Mouse (Mus musculus) lung, postnatal 0 days (tissue): ENCODE measurements at regions not wholly inside any gene's neighbourhood (a gene's known extent, or its start where the extent isn't known, plus 50 kb on each side); places are given as distances from the start of the nearest gene placed in this dataset.

Experiments used
- ATAC-seq: fragments of 200-750 bp; cut with Nextera tagmentation; 2 replicates; pipeline ENCODE4 v1.8.0; 2017; ENCODE audit warnings: moderate library complexity
- DNase-seq: peaks from one replicate; pipeline ENCODE4 v3.0.0-alpha.2; 2016; ENCODE audit warnings: low spot score
- H3K27ac ChIP-seq: fragments of 300-500 bp; sonication (generic); 2 replicates; pipeline ENCODE4 v1.5.1; 2014; ENCODE audit warnings: antibody characterized with exemption, mild to moderate bottlenecking, low read length, mixed read lengths
- H3K27me3 ChIP-seq: fragments of 300-500 bp; sonication (generic); replicated peaks from 2 replicates; pipeline ENCODE4 v1.6.1; 2014; ENCODE audit warnings: low read length, mixed read lengths; ENCODE audit not compliant: insufficient read depth
- H3K36me3 ChIP-seq: fragments of 300-500 bp; sonication (generic); 2 replicates; pipeline ENCODE4 v1.6.1; 2014; ENCODE audit warnings: low read length, mixed read lengths; ENCODE audit not compliant: insufficient read depth
- H3K4me1 ChIP-seq: fragments of 300-500 bp; sonication (generic); 2 replicates; pipeline ENCODE4 v1.6.1; 2014; ENCODE audit warnings: antibody characterized with exemption, low read depth, low read length, mixed read lengths; ENCODE audit not compliant: insufficient read depth
- H3K4me2 ChIP-seq: fragments of 300-500 bp; sonication (generic); replicated peaks from 2 replicates; pipeline ENCODE4 v1.6.1; 2014; ENCODE audit warnings: low read depth, mild to moderate bottlenecking, low read length, moderate library complexity, mixed read lengths
- H3K4me3 ChIP-seq: fragments of 300-500 bp; sonication (generic); 2 replicates; pipeline ENCODE4 v1.5.1; 2014; ENCODE audit warnings: low read depth, low read length
- H3K9ac ChIP-seq: fragments of 300-500 bp; sonication (generic); replicated peaks from 2 replicates; pipeline ENCODE4 v1.6.1; 2014; ENCODE audit warnings: low read depth, mild to moderate bottlenecking
- H3K9me3 ChIP-seq: fragments of 300-500 bp; sonication (generic); 2 replicates; pipeline ENCODE4 v1.6.1; 2016; ENCODE audit warnings: low read length, mixed read lengths
- CTCF ChIP-seq: IDR thresholded peaks from 2 replicates; pipeline ENCODE4 v1.5.1; 2016; ENCODE audit warnings: antibody characterized with exemption, mild to moderate bottlenecking
- EP300 ChIP-seq: IDR thresholded peaks from 2 replicates; pipeline ENCODE4 v1.6.1; 2016; ENCODE audit warnings: antibody characterized with exemption, mild to moderate bottlenecking, control low read depth
- WGBS: fragments of 180-500 bp; shearing (Covaris S2); extraction: QIAGEN DNeasy Blood & Tissue Kit; methylation state at CpG from one replicate; pipeline ENCODE4 v1.1.7; 2014; 5-methylcytosine and 5-hydroxymethylcytosine counted together

DNA sequence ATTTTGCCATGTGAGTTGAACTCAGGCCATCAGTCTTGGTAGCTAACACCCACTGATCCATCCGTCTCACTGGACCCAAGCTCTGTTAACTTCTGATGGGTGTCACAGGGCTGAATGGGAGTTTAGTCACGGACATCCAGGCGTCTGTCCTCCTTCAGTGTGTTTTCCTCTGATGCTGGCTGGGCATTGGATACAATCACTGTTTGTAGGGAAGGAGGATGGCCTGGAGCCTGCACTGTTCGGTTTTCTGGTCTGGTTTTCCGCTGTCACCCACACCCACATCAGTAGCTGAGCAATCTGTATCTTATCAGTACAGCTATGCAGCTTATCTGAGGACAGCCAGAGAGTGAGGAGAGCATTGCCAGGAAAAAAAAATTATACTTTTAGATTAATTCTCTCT is 207.7 kb upstream of the Pde3a start:
- Histone ChIP-seq H3K27ac (peak overlapping the region; percentile 48), H3K27me3 (no peaks in the 10 kb centered on the region), H3K9me3 (no peaks in the 10 kb centered on the region), H3K4me2 (0 out of 2 replicates have a peak overlapping the region, but pooled peaks have one; percentile 1), H3K4me3 (no peak overlapping the region), H3K4me1 (no peaks in the 10 kb centered on the region), H3K36me3 (no peaks in the 10 kb centered on the region), H3K9ac (no peak overlapping the region)
- TF ChIP-seq CTCF (no peak), EP300 (no peak)
- ATAC-seq: peak; percentile 75
- WGBS: 42% methylated on average over 5 of the region's 5 CpGs
- no peak for DNase-seq

DNA sequence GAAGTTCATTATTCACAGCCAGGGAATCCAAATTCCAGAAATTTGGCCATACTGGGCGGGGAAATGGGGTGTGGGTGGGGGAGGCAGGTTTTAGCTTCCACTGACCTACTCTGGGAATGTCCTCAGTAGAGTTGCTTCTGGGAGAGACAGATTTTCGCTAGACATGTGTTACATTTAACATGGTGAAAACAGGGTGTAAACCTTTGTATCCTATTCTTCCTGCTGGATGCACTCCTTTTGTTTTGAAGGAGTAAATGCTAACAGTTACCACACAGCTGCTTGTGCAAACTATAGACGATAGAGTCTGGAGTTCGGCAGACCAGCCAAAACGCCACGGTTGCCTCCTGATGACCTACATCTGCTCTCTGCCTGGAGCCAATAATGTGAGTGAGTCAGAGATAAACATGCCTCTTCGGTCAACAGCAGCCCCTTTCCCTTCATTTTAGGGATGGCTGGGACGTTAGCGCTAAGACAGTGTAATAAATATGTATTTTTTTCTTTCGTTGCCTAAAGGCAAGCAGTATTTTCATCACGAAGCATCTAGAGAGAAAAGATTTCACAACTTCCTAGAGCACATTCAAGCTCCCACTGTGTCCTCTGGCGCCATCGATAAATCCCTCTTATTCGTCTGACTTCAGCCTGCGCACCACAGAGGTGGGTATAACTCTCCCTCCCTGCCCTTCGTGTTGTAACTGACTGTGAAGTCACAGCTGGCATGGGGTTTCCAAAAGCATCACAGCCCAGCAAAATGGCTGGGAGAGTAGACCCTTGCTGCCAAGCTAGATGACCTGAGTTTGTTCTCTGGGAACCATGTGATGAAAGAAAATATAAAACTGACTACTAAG is 207.1 kb upstream of the Pde3a start:
- H3K4me3 ChIP-seq: no peak overlapping the region
- 44% methylated on average over 16 of the region's 16 CpGs for WGBS
- H3K4me2 ChIP-seq: 0 out of 2 replicates have a peak overlapping the region, but pooled peaks have one; percentile 1
- no peaks in the 10 kb centered on the region for H3K9me3 ChIP-seq
- no peaks in the 10 kb centered on the region for H3K4me1 ChIP-seq
- ATAC-seq (peak; percentile 93), DNase-seq (peak; percentile 91)
- peak overlapping the region; percentile 69 for H3K27ac ChIP-seq
- H3K36me3 ChIP-seq: no peaks in the 10 kb centered on the region
- no peaks in the 10 kb centered on the region for H3K27me3 ChIP-seq
- TF ChIP-seq CTCF (no peak), EP300 (peak; percentile 12; the same call in 1 of the 2 replicates)
- no peak overlapping the region for H3K9ac ChIP-seq

DNA sequence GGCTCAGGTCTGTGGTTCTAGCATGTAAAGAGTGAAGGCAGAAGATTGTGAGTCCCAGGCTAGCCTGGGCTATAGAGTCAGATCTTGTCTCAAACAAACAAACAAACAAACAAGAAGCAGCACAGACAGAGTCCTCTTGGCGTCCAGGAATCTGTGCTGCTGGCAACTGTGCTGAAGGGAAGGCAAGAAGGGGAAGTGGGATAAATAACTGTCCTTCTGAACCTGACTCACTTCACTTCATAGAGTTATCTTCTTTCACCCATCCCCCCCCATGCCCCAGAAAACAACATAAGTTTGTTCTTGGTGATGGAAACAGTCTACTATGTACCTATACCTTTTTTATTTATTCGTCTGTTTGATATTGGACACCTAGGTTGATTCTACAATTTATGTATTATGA is 200.8 kb upstream of the Pde3a start:
- TF ChIP-seq CTCF: no peak
- no peak for TF ChIP-seq EP300
- WGBS: 78% methylated on average over 2 of the region's 2 CpGs
- DNase-seq (no peak), ATAC-seq (no peak)
- Histone ChIP-seq H3K9me3 (no peaks in the 10 kb centered on the region), H3K4me1 (peaks cover 4% of the 10 kb centered on the region; the same call in 1 of the 2 replicates), H3K27ac (no peak overlapping the region), H3K4me3 (no peak overlapping the region), H3K4me2 (no peak overlapping the region), H3K9ac (no peak overlapping the region), H3K36me3 (no peaks in the 10 kb centered on the region), H3K27me3 (no peaks in the 10 kb centered on the region)

DNA sequence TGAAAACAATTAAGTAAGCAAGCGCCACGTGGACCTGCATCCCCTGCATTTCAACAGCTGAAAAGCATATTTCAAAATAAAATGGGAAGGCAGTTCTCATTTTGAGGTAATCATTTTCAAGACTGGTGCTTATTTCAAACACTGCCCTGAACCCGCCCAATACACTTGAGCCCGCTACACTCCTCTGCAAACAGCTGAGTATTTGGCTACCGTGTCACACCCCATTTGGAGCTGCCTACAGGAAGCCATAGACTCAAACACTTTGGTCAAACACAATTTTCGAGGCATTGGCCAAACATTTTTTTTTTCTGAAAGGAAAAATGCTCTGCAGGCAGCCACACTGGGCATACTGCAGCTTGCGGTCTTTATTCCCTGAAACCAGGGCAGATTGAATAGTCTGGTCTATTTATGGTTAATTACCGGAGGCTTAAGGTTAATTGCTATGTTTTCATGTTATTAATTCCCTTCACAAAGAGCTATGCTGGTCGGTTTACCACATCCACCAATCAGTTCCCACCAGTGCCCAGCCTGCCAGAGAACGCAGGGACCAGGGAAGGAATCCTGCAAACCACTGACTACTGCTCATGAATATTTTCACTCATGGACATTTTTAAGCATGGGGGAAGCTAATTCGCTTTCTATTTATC is 198.9 kb upstream of the Pde3a start:
- ATAC-seq: peak; percentile 75
- Histone ChIP-seq H3K9me3 (no peaks in the 10 kb centered on the region), H3K4me3 (no peak overlapping the region), H3K27me3 (no peaks in the 10 kb centered on the region), H3K27ac (no peak overlapping the region), H3K4me2 (no peak overlapping the region), H3K4me1 (peaks cover 4% of the 10 kb centered on the region; the same call in 1 of the 2 replicates), H3K9ac (no peak overlapping the region), H3K36me3 (no peaks in the 10 kb centered on the region)
- TF ChIP-seq CTCF: no peak
- no peak for TF ChIP-seq EP300
- 47% methylated on average over 11 of the region's 11 CpGs for WGBS
- DNase-seq: peak; percentile 61

DNA sequence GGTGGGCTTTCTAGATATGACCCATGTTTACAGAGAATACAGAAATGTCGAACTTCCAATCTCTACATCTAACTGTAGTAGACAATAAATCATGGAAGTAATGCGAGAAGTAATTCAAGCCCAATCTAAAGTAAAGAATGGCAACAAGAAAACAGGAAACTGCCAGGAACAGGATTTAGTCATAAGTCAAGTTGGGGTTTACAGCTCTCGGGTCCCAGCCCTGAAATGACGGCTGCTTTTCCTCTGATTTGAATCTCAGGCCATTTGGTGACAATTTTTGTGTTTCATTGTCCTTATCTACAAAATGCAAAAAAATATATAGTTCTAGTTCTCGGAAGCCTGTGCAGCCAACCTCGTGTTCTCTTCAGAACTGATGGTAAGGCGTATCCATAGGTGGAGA is 195.0 kb upstream of the Pde3a start:
- peaks cover 4% of the 10 kb centered on the region; the same call in 1 of the 2 replicates for H3K4me1 ChIP-seq
- DNase-seq (no peak), ATAC-seq (no peak)
- TF ChIP-seq CTCF (no peak), EP300 (peak; percentile 13; the same call in 1 of the 2 replicates)
- H3K9ac ChIP-seq: no peak overlapping the region
- no peaks in the 10 kb centered on the region; the same call in 1 of the 2 replicates for H3K9me3 ChIP-seq
- H3K27me3 ChIP-seq: no peaks in the 10 kb centered on the region
- no peaks in the 10 kb centered on the region for H3K36me3 ChIP-seq
- no peak overlapping the region for H3K27ac ChIP-seq
- 62% methylated on average over 7 of the region's 7 CpGs for WGBS
- no peak overlapping the region for H3K4me2 ChIP-seq
- H3K4me3 ChIP-seq: no peak overlapping the region

DNA sequence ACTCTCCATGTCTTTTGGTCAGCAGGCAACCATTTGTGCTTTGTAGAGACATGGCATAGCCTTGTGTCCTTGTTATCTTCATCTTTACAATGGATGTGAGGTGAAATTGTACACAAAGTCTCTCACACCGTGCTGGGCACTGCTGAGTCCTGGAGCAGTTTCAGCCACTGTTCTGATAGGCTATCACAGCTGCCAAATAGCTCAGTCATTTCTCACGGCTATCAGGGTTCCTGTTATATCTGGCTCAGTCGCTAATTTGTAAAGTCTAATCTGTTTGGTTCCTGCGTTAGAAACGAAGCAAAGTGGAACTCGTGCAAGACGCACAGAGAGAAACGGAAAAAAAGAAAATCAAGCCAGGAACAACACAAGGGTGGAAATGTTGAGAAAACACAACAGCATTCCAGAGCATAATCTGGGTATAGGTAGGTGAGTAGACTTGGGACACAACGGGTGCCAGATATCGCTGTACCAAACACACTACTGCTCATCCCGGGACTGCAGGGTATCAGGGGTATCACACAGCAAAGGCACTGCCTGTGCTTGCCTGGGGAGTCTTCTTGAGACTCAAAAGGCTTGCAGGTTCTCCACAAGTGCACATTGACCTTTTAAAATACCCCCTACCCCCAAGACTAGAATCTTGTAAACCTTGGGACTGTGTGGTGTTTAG is 189.7 kb upstream of the Pde3a start:
- Histone ChIP-seq H3K4me3 (no peak overlapping the region), H3K9me3 (no peaks in the 10 kb centered on the region; the same call in 1 of the 2 replicates), H3K27me3 (no peaks in the 10 kb centered on the region), H3K36me3 (no peaks in the 10 kb centered on the region), H3K4me2 (no peak overlapping the region), H3K27ac (no peak overlapping the region), H3K4me1 (no peaks in the 10 kb centered on the region), H3K9ac (no peak overlapping the region)
- WGBS: 89% methylated on average over 11 of the region's 11 CpGs
- no peak for TF ChIP-seq EP300
- no peak for TF ChIP-seq CTCF
- no peak for ATAC-seq
- no peak for DNase-seq
